Mouse (Mus musculus): ENCODE data around the gene Slfnl1.

Slfnl1 gene

DNA sequence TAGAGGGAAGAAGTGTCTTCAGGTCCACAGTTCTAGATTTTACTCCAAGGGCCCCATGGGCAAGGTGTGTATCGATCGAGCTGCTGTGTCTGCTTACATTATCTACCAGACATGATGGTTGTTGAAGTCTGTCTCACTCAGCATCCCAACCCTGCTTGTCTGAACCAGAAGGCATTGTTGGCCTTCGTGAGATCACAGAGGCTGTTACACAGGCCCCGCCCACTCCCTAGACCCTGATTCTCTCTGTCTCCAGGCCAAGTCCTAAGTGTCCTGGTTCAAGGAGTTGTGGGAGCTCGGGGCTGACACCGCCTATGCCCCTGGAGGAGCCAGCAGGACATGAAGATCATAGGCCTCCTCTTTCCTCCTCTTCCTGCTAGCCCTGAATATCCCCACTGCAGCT lies at the start of gene Slfnl1:
Slfnl1 (plus strand) TSS at position 246 of the 400 bp plus-strand sequence.
- no peak for DNase-seq

DNA sequence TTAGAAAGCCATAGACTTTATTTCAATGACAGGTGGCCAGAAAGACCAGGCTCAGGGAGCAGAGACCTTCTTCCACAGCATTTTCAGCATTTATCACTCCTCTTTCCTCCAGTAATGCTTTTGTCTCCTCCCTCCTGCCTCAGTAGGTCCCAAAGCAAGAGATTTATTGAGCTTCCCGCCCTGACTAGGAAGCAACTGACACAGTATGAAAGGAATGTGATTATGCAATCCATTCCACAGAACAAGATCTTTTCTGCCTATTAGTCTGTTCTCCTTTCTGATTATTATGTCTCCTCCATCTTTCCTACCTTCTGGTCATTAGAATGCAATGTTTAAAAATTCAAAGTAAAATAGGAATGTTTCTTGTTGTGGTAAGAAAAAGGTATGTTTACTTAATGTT lies 44.3 kb upstream of the Slfnl1 start:
- no peak for DNase-seq

DNA sequence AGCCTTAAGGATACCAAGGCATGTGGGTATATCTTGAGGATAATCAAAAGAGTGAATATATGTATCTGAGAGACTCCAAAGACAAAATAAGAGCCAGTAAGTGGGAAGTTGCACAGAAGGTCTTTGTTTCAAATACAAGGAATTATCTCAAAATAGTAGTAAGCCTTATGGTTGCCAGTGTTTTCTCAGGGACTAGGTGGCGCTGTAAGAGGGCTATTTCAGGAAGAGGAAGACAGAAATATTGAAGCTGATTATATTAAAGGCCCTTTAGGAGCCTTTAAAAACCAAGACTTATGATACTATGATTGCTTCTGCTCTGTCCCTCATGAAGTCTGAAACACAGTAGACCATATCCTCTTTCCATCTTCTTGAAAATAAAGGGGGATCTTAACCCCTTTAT lies 25.1 kb upstream of the Slfnl1 start:
- DNase-seq = no peak

DNA sequence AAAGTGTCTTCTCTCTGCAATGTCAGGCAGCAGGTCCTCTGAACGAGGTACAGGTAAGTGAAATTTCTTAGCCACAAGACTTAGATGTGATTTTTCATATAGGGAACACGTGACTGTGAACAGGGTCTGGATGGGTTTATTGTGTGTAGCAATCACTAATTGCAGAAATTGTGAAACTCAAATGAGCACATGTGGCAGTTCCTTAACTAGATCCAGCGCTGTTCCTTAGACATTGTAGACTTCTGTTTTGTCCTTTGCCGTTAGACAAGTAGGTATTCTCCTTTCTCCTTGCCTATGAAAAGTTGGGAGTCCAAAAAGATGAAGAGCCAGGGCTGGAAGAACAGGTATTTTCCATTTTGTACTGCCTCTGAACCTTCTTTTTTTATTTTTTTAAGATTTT lies 20.8 kb upstream of the Slfnl1 start:
- no peak for DNase-seq

DNA sequence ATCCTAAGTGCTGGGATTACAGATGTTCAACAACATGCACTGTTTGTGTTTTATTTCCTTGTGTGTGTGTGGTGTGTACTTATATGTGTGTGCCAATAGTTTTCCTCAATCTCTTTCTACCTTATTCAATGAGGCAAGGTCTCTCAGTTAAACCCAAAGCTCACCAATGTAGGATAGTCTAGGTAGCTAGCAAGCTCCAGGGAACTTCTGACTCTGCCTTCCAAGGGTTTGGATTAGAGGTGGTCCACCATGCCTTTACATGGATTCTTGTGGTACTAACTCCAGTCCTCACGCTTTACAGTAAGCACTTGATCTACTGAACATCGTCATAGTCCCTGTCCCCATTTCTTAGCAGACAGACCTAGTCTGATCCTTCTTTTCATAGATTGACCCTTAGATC lies 17.7 kb upstream of the Slfnl1 start:
- DNase-seq = peak; percentile 62

DNA sequence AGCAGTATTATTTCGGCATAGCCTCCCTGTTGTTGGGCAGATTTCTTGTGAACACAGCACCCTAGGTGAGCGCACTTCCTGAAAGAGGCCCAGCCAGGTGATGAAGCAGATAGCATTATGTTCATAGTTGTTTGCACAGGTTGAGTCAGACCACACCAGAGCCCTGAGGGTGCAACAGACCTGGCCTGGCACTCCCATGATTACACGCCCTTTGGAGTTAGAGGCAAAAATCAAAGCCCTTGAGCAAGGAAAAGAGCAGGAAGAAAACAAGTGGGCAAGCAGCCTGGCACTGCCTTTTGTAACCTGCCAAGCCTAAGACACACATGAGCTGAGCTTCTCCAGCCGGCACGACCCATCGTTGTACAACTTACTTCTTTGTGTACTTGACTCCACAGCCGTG lies 15.5 kb upstream of the Slfnl1 start:
- peak; percentile 83 for DNase-seq

DNA sequence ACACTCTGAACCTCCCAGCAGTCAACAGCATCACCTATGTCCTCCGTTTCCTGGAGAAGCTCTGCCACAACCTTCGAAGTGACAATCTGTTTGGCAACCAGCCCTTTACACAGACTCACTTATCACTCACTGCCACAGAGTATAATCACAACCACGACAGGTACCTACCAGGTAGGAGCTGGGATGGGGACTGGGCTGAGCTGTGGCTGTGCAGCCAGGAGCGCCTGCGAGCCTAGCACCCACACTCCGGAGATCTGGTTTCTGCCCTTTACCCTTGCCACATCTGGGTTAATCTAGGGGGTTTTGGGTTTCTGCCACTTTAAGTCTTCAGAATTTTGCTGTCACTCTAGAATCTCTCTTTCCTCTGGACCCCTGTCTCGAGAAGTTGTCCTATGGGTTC lies 15.1 kb upstream of the Slfnl1 start:
- no peak for DNase-seq

DNA sequence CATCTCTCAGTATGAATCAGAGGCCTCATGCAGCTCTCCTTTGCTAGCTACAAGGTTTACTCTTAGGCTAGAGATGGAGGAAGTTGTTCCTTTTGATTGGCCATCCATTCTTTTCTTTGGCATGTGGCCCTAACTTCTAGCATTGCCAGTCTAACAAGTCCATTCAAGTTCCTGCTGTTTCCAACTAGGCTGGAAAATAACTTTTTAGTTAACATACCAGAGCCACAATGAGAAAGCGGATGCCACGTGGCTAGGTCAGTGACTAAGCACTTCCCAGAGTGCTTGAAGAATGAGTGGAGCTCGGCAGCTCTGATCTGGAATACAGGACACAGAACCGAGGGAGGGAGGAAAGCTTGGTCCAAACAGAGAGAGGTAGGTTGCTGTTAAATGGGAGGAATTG lies 14.7 kb upstream of the Slfnl1 start:
- DNase-seq = peak; percentile 93

DNA sequence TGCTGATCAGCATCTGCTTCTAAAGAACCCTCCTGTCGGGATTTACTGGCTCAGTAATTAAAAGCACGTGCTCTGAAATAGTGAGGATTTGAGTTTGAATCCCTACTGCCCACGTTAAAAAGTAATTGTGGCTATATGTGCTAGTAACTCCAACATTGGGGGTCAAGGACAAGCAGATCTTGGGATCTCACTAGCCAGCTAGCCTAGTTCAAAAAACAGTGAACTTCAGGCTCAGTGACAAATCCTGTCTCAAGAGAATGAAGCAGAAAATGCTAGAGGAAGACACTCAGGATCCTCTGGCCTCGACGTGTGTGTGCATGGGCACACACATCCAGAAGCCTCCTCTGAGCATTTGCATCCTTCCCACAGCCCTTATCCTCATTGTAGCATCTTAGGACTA lies 10.3 kb upstream of the Slfnl1 start:
- peak; percentile 53 for DNase-seq

DNA sequence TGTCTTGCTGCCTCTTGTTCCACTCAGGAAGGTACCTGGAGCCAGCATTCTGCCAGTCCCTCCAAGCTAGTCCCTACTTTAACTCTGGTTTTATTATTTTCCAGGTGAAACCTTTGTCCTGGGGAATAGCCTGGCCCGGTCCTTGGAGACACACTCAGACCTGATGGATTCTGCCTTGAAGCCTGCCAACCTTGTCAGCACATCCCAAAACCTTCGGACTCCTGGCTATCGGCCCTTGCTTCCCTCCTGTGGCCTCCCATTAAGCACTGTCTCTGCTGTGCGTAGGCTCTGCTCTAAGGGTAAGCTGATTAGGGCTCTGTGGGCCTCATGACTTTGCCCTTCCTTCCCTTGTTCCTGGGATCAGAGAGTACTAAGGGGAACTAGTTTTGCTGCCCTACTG lies 9.7 kb upstream of the Slfnl1 start:
- peak; percentile 78 for DNase-seq

DNA sequence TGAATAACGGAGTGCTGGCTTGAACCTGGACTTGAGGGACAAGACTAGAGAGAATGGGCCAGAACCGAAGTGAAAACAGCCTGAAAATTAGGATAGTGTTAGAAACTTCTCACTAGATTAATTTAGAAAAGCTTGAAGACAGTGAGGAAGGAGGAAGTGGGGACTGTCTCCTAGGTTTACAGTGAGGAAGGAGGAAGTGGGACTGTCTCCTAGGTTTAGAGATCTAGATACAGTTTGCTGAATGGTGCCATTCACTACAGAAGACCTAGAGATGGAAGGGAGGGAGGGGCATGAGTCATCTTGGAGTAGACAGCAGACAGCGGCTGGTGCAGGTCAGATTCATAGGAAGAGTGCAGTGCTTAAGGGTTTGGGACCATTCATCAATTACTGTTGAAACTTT lies 8.9 kb upstream of the Slfnl1 start:
- peak; percentile 56 for DNase-seq

DNA sequence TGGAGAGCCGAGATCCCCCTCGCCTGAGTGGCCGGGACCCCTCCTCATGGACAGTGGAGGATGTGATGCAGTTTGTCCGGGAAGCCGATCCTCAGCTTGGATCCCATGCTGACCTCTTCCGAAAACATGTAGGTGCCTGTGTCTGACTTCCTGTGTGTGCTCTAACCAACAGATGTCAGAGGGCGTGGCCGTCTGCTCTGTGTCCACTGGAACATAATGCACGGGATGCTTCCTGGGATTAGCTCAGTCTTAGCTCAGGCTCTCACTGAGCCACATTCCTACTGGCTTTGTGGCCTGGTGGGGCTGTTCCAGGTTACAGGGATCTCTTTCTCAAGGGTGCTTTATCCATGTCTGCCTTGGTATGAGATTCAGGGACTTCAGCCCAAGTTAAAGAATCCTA lies 3.9 kb upstream of the Slfnl1 start:
- peak; percentile 94 for DNase-seq

DNA sequence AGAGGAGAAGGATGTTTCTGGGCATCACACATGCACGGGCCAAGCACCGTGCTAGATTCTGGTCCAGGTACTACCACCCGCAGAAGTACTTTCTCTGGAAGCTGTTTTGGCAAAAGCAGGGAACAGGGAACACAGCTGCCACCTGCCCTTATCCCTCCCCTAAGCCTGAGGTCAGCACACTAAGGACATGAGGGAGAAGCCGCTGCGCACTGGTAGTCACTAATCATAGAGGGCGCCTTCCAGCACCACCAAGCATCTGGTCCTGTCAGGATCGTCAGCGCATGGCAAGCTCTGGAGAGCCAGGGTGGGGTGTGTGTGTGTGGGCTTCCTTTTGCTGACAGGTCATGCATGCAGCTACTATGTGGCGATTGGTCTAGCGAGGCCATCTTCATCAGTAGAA lies 6.6 kb downstream of the Slfnl1 start:
- DNase-seq = peak; percentile 67

DNA sequence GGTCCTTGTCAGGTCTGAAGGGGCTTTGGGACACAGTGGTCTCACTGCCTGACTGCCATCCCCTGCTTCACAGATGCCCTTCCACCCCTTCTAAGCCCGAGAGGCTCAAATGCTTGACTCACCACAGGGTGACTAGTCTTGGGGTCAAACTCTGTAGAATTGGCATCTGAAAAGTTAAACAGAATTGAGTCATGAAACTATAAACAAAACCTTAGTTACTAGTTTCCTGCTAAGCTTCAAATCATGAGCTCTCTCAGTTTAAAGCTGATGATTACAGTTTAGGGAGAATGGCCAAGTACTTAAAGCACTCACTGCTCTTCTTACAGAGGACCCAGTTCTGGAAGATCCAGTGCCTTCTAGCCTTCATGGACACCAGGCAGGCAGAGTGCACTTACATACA lies 12.9 kb downstream of the Slfnl1 start:
- DNase-seq = no peak

DNA sequence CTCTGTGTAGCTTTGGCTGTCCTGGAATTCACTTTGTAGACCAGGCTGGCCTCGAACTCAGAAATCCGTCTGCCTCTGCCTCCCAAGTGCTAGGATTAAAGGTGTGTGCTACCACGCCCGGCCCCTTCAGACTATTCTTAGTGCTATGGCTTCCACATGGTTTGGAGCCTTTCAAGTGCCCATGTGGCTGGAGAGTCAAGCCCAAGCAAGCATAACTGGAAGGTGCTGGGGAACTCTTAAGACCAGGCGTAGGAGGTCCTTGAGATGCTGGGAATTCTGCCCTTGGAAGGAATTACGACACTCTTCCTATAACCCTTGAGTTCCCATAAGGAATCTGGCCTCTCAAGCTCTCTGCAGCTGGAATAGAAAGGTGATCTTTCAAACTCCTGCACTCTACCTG lies 24.6 kb downstream of the Slfnl1 start:
- peak; percentile 75 for DNase-seq

DNA sequence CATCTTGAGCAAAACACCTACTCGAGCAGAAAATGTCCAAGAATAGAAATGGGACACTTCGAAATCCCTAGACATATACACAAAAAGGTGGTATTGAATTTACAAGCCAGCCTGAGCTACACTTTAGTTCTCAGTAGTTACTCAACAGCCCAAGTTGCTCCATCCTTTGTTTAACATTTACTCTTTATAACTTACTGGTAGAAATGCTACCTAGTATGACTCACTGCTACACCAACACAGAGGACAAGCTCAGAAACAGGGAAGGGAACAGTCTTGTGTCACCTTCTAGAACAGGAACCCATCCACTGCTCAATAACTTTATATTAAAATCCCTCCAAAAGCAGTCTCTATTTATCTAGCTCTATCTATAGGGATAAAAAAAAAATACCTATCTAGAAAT lies 33.7 kb downstream of the Slfnl1 start:
- no peak for DNase-seq

DNA sequence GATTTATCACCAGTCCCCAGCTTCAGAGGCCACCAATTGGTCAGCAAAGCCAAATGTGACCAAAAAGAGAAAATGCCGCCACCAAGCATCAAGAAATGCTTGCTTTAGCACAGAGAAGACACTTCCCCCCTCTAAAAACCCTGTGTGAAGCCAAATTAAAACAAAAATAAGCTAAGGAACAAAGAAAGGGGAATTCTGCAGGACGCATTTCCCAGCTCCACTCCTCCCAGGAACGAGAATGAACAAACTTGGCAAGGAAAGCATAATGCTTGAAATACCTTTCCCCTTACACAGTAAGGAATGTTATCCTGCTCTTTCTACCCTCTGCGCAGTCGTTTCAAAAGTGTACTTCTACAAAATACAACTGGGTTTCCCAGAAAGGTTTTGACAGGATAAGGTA lies 36.0 kb downstream of the Slfnl1 start:
- peak; percentile 91 for DNase-seq

DNA sequence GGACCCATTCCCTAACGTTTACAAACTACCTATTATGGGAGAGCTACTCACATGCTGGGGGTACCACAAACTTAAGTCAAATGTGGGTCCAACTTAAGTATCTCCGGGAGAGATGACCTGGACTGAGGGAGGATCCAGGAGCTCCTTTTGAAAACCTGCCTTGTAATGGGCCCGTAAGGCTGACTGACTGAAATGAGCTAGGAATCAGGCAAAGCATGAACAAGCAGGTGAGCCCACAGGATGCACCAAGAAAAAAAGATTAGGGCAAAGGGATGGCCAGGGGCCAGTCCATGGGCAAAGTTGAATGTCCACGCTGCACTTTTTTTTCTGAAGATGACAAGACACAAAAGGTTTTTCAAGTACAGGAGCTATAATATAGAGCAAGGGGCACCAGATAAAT lies 37.0 kb downstream of the Slfnl1 start:
- no peak for DNase-seq

DNA sequence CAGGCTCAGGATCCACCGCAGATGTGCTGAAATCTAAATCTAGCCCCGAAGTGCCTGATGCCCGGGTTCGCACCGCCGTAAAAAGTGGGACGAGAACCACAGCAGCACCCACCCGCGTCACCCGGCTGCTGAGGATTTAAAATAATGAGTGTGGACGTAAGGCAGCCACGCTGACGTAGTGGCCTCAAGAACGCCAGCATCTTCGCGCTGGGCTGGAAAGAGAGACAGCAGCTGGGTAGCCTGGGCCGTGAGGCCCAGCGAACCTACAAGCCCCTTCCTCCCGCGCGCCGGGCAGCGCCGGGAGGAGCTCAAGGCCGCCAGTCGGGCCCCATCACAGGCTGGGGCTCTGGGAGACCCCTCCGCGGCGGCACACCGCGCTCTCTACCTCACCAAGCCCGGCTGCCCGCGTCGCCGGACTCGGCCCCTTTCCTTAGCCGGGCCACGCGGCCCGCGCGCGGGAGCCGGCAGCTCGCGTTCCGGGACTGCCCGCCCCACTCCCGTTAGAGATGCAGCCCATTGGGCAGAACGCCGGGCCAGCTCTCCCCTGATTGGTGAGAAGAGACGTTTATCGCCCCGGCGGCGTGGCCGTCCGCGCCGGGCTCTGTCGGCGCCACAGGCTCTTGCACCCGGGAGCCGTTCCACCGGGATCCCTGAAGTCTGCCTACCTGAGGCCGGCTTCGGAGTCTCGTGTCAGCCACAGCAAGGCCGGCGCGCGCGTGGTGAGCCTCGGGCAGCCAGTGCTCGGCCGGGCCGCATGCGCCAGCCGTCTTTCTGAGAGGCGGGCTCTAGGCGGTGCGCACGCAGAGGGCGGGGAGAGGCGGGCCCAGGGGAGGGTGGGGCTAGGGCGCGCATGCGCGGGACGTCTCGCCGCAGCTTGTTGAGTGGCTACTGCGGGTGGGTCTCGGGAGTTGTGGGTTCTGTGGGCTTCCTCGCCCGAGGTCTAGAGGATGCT lies 37.7 kb downstream of the Slfnl1 start, which contains the start of gene Ctps:
Ctps (minus strand) TSS at position 791 of the 952 bp plus-strand sequence.
- DNase-seq = peak; percentile 100

DNA sequence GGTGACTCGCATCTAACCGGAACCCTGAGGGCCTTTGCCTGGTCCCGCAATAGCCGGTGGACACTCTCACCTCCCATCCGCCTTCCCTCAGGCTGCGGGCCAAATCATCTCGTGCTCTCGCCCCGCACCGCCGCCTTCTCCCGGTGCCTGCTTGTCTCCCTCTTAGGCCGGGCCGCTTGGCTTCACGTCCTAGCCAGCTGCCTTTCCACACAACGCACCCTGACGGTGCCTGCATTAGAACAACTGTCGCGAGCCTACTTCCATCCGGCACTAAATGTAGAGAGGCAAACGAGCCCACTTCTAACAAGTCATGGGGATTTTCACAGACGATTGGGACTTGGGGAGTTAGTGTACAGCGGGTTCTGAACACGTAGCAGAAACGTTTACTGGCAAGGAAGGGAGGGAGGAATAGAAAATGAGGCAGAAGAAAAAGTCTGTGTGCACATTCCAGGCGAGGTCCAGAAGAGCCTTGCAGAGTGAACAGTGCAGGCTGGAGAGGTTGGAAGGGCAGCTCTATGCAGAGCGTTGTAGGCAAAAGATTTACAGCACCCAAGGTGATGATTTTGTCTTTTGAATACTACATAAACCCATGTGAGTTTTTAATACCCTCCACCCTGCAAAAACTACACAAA lies 38.5 kb downstream of the Slfnl1 start:
- DNase-seq = no peak

DNA sequence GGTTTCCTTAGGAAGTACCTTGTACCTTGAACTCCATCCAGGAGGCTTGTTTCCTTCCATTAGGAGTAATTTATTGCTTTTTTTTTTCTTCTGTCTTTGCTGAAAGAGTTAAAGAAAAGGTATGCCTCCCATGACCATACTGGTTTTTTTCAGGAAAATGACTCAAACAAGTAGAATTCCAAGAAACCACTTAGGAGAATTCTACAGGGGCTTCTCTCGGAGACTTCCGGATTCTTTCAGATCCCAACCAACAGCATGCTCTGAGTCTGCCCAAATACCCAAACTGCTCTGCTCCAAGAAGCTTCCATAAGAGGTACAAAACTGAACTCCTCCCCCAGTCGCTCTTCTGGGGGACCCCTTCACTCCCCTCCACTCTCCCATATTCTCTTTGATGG lies 39.0 kb downstream of the Slfnl1 start:
- DNase-seq = no peak

DNA sequence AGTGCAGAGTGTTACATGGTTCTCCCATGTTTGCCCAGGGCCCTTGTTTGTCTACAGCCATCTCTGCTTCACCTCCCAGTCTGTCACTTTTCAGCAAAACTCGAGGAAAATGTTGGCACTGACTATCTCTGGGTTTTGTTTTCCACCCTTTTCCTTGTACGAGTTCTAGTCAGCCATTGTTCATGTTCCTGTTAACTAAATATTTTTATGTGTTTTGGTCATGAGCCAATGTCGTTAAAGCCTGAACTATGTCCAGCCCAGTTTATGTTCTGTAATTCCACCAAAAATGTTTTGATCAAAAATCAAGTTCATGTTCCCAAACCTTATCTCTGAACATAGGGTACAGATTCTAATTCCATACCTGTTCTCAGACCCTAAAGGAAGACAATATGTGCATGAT lies 39.7 kb downstream of the Slfnl1 start:
- DNase-seq = no peak

DNA sequence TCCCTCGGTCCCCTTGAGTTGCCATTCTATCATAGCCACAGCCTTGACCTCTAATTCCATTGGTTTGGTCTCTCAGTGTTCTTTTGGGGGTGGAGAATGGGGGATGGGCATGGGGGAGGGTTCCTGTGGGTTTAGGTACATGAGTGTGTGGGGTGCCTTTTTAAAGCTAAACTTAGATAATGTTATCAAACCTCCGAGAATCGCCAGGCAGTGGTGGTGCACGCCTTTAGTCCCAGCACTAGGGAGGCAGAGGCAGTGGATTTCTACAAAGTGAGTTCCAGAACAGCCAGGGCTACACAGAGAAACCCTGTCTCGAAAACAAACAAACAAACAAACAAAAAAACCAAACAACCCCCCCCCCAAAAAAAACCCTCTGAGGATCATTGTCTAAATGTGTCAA lies 48.9 kb downstream of the Slfnl1 start:
- no peak for DNase-seq

DNA sequence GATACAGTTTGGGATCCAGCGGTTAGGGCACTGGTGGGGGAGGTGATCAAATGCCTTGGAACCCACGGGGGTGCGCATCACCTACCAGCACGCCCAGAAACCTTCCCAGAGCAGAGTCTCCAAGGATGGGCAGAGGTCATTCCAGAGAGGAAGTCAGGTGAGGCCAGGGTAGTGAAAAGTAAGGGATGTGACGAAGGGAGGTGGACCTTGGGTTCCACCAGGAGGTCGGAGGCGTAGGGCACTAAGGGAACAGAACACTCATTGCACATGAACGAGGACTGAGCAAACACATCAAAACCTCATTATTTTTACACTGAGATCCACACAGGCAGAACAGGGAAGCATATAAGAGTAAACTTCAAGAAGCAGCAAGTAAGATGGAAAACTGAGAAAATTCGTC lies 49.7 kb downstream of the Slfnl1 start:
- no peak for DNase-seq
